Mouse (Mus musculus) limb, embryonic 15.5 days (tissue): ENCODE results near the gene Coa6. TPM values are rescaled to one million over a fixed set of nuclear protein-coding genes. Genes with fewer than 3 reads are reported as not detected.

Experiments used
- ATAC-seq: fragments of 200-750 bp; cut with Nextera tagmentation; 2 replicates; pipeline ENCODE4 v1.8.0; 2017; ENCODE audit warnings: low read depth, moderate TSS enrichment; ENCODE audit not compliant: insufficient number of reproducible peaks, low FRiP score, low TSS enrichment
- H3K27ac ChIP-seq: fragments of 300-500 bp; sonication (generic); 2 replicates; pipeline ENCODE4 v1.5.1; 2015; ENCODE audit warnings: moderate library complexity, mild to moderate bottlenecking, inconsistent platforms
- H3K27me3 ChIP-seq: fragments of 300-500 bp; sonication (generic); 2 replicates; pipeline ENCODE4 v1.6.1; 2015; ENCODE audit warnings: inconsistent platforms
- H3K36me3 ChIP-seq: fragments of 300-500 bp; sonication (generic); 2 replicates; pipeline ENCODE4 v1.6.1; 2015; ENCODE audit warnings: inconsistent platforms
- H3K4me1 ChIP-seq: fragments of 300-500 bp; sonication (generic); 2 replicates; pipeline ENCODE4 v1.6.1; 2015; ENCODE audit warnings: inconsistent platforms
- H3K4me2 ChIP-seq: fragments of 300-500 bp; sonication (generic); 2 replicates; pipeline ENCODE4 v1.6.1; 2015; ENCODE audit warnings: mild to moderate bottlenecking, inconsistent platforms
- H3K4me3 ChIP-seq: fragments of 300-500 bp; sonication (generic); 2 replicates; pipeline ENCODE4 v1.5.1; 2015; ENCODE audit warnings: mild to moderate bottlenecking, inconsistent platforms
- H3K9ac ChIP-seq: fragments of 300-500 bp; sonication (generic); 2 replicates; pipeline ENCODE4 v1.6.1; 2015; ENCODE audit warnings: inconsistent platforms
- H3K9me3 ChIP-seq: fragments of 300-500 bp; sonication (generic); 2 replicates; pipeline ENCODE4 v1.6.1; 2016; ENCODE audit warnings: inconsistent platforms
- WGBS: fragments of 180-500 bp; shearing (Covaris S2); methylation state at CpG from one replicate; pipeline ENCODE4 v1.1.7; 2015; 5-methylcytosine and 5-hydroxymethylcytosine counted together
- polyA plus RNA-seq: library from polyadenylated mRNA; unstranded; fragments of >200 nt; fragmentation: Nextera tagmentation; extraction: Ambion mirVana; gene quantifications from 2 replicates; pipeline ENCODE4 v1.2.1, GENCODE M21; 2015

Gene Coa6
- polyA plus RNA-seq, 1 experiment from 2014 or later: 47.5 TPM

DNA sequence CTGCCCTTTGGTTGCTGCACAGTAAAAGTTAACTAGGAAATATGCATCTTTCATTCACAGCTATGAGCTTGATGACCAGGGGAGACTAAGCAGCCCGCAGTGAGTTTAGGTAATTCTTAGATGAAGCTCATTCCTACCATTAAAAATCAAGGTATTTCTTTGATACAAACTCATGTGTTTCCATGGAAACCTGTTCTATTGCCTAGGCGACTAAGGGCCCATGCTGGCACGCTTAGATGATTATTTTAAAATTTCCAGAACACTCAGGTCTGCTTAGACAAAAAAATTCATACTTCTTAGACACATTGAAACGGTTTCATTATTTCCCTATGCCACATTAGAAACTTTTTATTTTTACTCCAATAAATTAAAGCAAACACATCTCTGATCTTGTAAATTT, 17.3 kb upstream of the Coa6 start:
- WGBS: 71% methylated on average over 4 of the region's 4 CpGs
- ATAC-seq: no peak
- H3K4me3 ChIP-seq: no peak overlapping the region

DNA sequence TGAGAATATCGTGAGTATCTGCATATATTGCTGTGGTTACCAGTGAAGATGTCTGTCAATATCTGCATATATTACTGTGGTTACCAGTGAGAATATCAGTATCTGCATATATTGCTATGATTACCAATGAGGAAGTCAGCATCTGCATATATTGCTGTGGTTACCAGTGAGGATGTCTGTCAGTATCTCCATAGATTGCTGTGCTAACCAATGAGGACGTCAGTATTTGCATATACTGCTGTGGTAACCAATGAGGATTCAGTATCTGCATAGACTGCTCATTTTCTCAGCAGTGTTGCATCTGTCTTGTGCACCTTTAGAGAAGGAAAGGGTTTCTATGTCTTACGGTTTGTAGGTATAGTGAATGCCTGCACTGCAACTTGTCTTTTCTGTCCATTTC, 1.5 kb upstream of the Coa6 start:
- no peak overlapping the region for H3K4me3 ChIP-seq
- H3K27me3 ChIP-seq: no peaks in the 10 kb centered on the region
- no peak overlapping the region for H3K4me2 ChIP-seq
- H3K27ac ChIP-seq: no peak overlapping the region
- 75% methylated on average over 3 of the region's 3 CpGs for WGBS
- no peak for ATAC-seq
- no peaks in the 10 kb centered on the region for H3K9me3 ChIP-seq
- H3K36me3 ChIP-seq: peaks cover 2% of the 10 kb centered on the region
- no peak overlapping the region for H3K9ac ChIP-seq
- H3K4me1 ChIP-seq: peaks cover 8% of the 10 kb centered on the region

More for the DNA sequence above, 17.3 kb upstream of the Coa6 start:
- Histone ChIP-seq H3K4me2 (no peak overlapping the region), H3K4me1 (no peaks in the 10 kb centered on the region), H3K36me3 (no peaks in the 10 kb centered on the region), H3K9ac (no peak overlapping the region), H3K27me3 (no peaks in the 10 kb centered on the region), H3K9me3 (no peaks in the 10 kb centered on the region), H3K27ac (no peak overlapping the region)

DNA sequence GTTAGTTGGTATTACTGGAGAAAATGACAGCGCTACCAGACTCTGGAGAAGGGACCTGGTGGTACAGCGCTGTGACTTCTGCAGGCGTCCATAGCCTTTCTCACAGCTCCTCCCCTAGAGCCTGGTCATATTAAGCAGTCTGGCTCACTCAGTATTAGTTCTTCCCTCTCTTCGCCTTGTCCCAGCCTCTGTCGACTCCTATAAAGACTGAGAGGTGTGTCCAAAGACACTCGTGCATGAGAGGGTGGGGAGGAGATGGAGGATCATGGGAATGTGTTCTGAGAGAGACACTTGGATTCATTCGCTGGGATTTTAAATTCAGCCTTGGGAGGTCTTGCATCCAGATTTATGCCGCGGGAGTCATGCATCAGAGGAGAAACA, 595 bp downstream of the Coa6 start:
- Histone ChIP-seq H3K27ac (peak overlapping the region; percentile 75), H3K9me3 (no peaks in the 10 kb centered on the region), H3K4me3 (peak overlapping the region; percentile 65), H3K4me2 (peak overlapping the region; percentile 74), H3K36me3 (peaks cover 23% of the 10 kb centered on the region), H3K27me3 (no peaks in the 10 kb centered on the region), H3K4me1 (peaks cover 8% of the 10 kb centered on the region), H3K9ac (peak overlapping the region; percentile 68)
- ATAC-seq: peak; percentile 53
- 5% methylated on average over 9 of the region's 9 CpGs for WGBS

DNA sequence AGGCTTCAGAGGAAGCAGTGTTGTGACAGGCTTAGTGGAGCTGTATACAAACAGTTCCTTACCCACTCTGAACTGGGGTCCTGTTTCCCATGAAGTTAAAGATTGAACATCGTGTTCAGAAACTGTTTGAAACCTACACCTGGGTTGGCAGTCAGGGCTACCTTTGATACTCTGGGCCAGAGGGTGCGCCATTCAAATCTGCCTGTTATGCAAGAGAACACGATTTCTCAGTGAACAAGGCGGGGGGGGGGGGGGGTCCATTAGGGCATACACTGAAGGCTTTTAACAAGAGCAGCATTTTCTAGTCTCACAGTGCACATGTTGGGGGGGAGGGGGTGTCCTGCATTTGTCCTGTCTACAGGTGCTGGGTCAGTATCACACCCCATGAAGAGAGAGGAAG, 1.8 kb downstream of the Coa6 start:
- no peak overlapping the region for H3K27ac ChIP-seq
- no peaks in the 10 kb centered on the region for H3K27me3 ChIP-seq
- H3K9me3 ChIP-seq: no peaks in the 10 kb centered on the region
- no peak overlapping the region for H3K4me3 ChIP-seq
- H3K36me3 ChIP-seq: peaks cover 35% of the 10 kb centered on the region
- peaks cover 8% of the 10 kb centered on the region for H3K4me1 ChIP-seq
- 97% methylated on average over 4 of the region's 4 CpGs for WGBS
- H3K9ac ChIP-seq: no peak overlapping the region
- ATAC-seq: no peak
- H3K4me2 ChIP-seq: no peak overlapping the region

DNA sequence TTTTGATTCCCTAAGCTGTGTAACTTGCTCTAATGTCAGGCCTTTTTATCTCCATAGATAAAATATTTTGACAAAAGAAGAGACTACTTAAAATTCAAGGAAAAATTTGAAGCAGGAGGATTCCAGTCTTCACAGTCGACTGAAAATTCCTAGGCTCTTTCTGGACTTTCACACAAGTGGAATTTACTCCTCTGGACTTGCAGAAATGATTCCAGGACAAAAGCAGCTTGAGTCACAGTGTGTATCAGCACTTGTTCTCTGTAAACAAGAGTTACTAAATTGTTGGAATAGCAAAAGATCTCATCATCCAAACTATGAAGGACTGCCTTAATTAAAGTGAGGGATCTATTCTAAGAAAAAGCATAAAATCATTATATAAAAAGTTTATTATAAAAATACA, 2.6 kb downstream of the Coa6 start:
- no peak overlapping the region for H3K27ac ChIP-seq
- no peak overlapping the region for H3K4me2 ChIP-seq
- ATAC-seq: no peak
- peaks cover 8% of the 10 kb centered on the region for H3K4me1 ChIP-seq
- no peak overlapping the region for H3K4me3 ChIP-seq
- H3K36me3 ChIP-seq: peaks cover 42% of the 10 kb centered on the region
- H3K27me3 ChIP-seq: no peaks in the 10 kb centered on the region
- WGBS: 87% methylated on average over 1 of the region's 1 CpGs
- H3K9ac ChIP-seq: no peak overlapping the region
- no peaks in the 10 kb centered on the region for H3K9me3 ChIP-seq

DNA sequence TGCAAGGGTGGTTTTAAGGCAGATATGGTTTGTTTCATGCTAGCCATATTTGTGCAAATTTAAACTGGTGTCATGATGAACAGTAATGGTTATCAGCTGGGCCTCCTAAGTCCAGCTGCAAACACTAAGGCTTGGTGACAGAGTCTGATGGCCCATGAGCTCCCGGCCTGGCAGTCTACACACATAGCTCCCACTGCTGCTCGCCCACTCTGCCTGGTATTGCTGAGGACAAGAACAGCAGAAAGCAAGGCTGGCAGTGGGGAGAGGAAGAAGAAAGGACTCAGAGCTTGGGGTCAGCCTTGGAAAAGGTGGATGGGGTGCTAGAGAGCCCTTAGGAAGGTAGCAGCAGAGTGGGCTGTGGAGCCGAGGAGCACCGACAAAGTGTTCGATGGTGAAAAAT, 7.3 kb downstream of the Coa6 start:
- no peaks in the 10 kb centered on the region for H3K9me3 ChIP-seq
- no peak overlapping the region for H3K9ac ChIP-seq
- H3K36me3 ChIP-seq: peaks cover 75% of the 10 kb centered on the region
- no peak for ATAC-seq
- no peaks in the 10 kb centered on the region for H3K4me1 ChIP-seq
- H3K4me2 ChIP-seq: no peak overlapping the region
- H3K27ac ChIP-seq: no peak overlapping the region
- H3K27me3 ChIP-seq: no peaks in the 10 kb centered on the region
- no peak overlapping the region for H3K4me3 ChIP-seq
- 88% methylated on average over 5 of the region's 5 CpGs for WGBS

DNA sequence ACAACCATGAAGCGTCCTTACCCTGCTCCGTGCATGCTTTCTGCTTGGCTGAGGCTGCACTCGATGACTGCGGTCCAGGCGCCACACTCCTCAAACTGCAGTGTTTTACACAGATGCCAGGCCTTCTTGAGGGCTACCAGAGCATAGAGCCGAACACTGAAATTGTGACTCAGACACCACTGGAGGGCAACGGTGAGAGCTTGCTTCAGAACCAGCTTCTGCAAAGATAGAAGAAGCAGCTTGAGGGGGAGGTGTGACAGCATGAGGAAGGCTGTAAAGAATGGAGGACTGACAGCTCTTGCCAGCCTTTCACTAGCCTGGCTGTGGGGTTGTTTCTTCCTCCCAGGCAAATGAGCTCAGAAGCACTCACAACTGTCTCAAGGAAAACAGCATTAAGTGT, 11.5 kb downstream of the Coa6 start:
- 86% methylated on average over 7 of the region's 7 CpGs for whole genome bisulfite sequencing
- peaks cover 78% of the 10 kb centered on the region for H3K36me3 ChIP-seq

DNA sequence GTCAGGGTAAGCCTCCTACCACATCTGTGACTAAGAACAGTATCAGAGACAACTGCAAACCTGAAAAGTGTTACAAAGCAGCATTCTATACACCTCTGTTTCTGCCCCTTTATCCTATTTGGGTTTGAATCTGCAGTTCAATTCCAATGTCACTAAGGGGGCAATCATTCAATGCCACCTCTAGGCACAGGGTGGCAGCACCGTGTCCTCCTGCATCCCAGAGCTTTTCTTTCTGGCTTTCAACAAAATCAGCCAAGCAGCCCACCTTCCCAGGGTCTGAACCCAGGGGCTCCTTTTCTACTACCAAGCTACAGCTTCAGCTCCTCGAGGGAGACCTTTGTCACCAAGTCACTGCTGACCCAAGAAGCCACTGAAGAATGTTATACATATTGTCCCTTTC, 16.6 kb downstream of the Coa6 start:
- WGBS: 66% methylated on average over 2 of the region's 2 CpGs
- no peak overlapping the region for H3K4me2 ChIP-seq
- peaks cover 70% of the 10 kb centered on the region for H3K36me3 ChIP-seq
- no peaks in the 10 kb centered on the region for H3K27me3 ChIP-seq
- no peaks in the 10 kb centered on the region for H3K4me1 ChIP-seq
- H3K4me3 ChIP-seq: no peak overlapping the region
- no peak overlapping the region for H3K9ac ChIP-seq
- no peak overlapping the region for H3K27ac ChIP-seq
- no peaks in the 10 kb centered on the region for H3K9me3 ChIP-seq
- no peak for ATAC-seq

More for the DNA sequence above, 11.5 kb downstream of the Coa6 start:
- no peaks in the 10 kb centered on the region for H3K27me3 ChIP-seq
- no peak overlapping the region for H3K27ac ChIP-seq
- no peaks in the 10 kb centered on the region for H3K4me1 ChIP-seq
- no peak overlapping the region for H3K4me3 ChIP-seq
- no peak overlapping the region for H3K4me2 ChIP-seq
- no peaks in the 10 kb centered on the region for H3K9me3 ChIP-seq
- no peak overlapping the region for H3K9ac ChIP-seq
- no peak for ATAC-seq

DNA sequence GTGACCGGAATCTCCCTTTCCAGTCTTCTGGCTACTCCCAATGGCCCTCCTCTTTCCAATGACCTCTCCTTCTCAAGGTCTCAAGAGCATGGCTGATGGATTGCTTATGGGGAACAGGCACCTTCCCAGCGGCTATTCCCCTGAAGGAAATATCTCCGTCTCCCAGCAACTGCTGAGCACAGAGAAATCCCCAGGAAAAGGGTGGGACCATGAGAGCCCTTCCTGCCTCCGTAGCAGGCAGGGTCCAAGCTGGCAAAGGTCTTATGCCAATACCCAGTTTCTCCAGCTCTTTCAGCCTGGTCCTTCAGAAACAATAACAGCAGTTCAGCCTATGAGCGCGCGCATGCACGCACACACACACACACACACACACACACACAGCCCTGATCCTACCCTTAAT, 28.8 kb downstream of the Coa6 start:
- Histone ChIP-seq H3K4me1 (no peaks in the 10 kb centered on the region), H3K9ac (no peak overlapping the region), H3K9me3 (no peaks in the 10 kb centered on the region), H3K4me2 (no peak overlapping the region), H3K27ac (no peak overlapping the region), H3K36me3 (peaks cover 88% of the 10 kb centered on the region), H3K27me3 (no peaks in the 10 kb centered on the region), H3K4me3 (no peak overlapping the region)
- WGBS: 94% methylated on average over 8 of the region's 8 CpGs
- no peak for ATAC-seq

DNA sequence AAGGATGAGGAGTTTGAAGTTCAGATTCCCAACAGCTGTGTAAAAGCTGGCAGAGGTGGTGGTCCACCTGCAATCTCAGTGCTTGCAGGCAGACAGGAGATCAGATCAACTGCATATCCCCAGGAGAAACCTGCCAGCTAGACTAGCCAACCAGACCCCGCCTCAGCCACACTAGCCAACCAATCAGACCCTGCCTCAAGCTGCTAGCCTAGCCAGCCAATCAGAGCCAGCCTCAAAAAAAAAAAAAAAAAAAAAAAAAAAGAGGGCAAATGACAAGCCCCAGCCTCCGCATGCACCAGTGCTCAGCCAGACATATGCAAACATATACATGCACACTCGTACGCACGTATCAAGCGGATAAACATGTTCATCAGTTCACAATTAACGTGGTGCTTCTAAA, 33.1 kb downstream of the Coa6 start:
- Histone ChIP-seq H3K9me3 (no peaks in the 10 kb centered on the region), H3K27ac (no peak overlapping the region), H3K4me3 (no peak overlapping the region), H3K4me2 (no peak overlapping the region), H3K9ac (no peak overlapping the region), H3K27me3 (no peaks in the 10 kb centered on the region), H3K36me3 (peaks cover 82% of the 10 kb centered on the region), H3K4me1 (no peaks in the 10 kb centered on the region)
- 83% methylated on average over 7 of the region's 7 CpGs for WGBS
- ATAC-seq: no peak

DNA sequence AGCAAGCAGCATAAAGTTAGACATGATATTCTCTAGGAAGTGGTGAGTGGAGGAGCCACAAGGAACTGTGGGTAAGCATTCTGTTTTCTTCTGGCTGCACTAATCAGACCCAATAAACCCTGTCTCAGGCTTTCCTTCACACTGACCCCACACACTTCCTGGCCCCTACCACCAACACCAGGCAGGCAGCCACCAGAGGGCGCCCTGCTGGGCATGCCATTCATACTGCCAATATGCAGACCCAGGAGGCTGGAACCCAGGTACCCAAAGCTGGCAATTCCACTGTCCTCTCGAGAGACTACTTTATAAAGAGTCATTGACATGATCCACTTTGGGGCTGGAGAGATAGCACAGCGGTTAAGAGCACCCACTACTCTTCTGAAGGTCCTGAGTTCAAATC, 38.0 kb downstream of the Coa6 start:
- H3K9me3 ChIP-seq: no peaks in the 10 kb centered on the region
- no peak for ATAC-seq
- WGBS: 58% methylated on average over 3 of the region's 3 CpGs
- H3K27me3 ChIP-seq: no peaks in the 10 kb centered on the region
- H3K4me2 ChIP-seq: no peak overlapping the region
- H3K9ac ChIP-seq: no peak overlapping the region
- H3K27ac ChIP-seq: no peak overlapping the region
- no peaks in the 10 kb centered on the region for H3K4me1 ChIP-seq
- H3K4me3 ChIP-seq: no peak overlapping the region
- H3K36me3 ChIP-seq: peaks cover 66% of the 10 kb centered on the region

DNA sequence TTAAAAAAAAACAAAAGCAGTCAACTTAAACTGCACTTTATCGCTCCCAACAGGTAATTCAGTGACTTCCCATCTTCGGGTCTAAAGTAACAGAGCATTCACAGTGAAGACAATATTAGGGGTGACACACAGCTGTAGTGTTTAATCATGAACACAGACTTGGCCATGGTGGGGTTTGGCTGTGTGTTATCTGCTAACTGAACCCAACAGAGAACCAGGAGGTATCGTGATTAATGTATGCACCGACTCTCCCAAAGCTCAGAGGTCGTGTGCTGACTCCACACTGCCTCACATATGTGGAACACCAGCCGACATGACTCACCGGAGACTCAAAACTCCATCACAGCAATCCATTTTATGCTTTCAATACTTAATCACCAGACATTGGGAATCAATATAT, 39.4 kb downstream of the Coa6 start:
- ATAC-seq: no peak
- H3K4me3 ChIP-seq: no peak overlapping the region
- peaks cover 61% of the 10 kb centered on the region for H3K36me3 ChIP-seq
- no peak overlapping the region for H3K9ac ChIP-seq
- H3K9me3 ChIP-seq: no peaks in the 10 kb centered on the region
- no peaks in the 10 kb centered on the region for H3K4me1 ChIP-seq
- no peak overlapping the region for H3K4me2 ChIP-seq
- no peaks in the 10 kb centered on the region for H3K27me3 ChIP-seq
- no peak overlapping the region for H3K27ac ChIP-seq
- WGBS: 77% methylated on average over 7 of the region's 7 CpGs

DNA sequence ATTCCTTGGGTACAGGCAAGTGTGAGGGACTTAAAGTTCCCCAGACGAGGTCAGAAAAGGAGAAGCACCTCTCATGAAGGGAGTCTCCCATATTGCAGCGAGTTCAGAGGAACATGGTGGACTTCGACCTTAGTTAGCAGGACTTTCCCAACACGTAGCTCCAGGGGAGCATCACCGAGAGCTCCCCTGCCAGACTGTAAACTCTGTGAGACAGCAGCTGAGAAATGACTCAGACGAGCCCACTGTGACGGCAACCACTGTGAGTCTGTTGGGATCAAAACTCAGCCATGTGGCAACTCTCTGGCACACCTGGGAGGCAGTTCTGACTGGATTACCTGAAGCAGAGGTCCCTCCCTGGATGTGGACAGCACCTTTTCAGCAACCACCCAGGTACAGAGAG, 41.8 kb downstream of the Coa6 start:
- Histone ChIP-seq H3K27me3 (no peaks in the 10 kb centered on the region), H3K36me3 (peaks cover 65% of the 10 kb centered on the region), H3K4me2 (no peak overlapping the region), H3K4me1 (no peaks in the 10 kb centered on the region), H3K9ac (no peak overlapping the region), H3K27ac (no peak overlapping the region), H3K4me3 (no peak overlapping the region), H3K9me3 (no peaks in the 10 kb centered on the region)
- 82% methylated on average over 7 of the region's 7 CpGs for WGBS
- ATAC-seq: no peak
